Mouse (Mus musculus): ENCODE results near the gene Dnmt3l.

DNA sequence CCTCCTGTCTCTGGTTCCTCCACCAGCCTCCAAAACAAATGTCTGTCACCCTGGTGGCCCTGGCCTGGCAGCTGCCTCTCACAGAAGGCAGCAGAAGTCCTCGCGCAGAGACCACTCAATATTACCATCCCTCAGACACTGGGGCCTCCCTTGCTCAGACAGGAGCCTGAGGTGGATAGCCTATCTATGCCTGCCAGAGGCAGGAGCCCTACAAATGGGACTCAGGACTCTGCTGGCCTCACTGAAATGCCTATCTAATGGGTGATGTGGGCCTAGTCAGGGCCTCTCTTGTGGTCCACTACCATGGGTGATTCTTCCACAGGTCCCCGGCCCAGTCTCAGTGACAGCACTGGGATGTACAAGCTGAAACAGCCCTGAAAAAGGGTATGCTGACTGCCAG, 33.6 kb upstream of the Dnmt3l start:
- no peak for TF ChIP-seq CTCF (IDR thresholded peaks at IDR 0.05; ENCODE audit: borderline replicate concordance, insufficient read depth, low read depth, low read length)
- TF ChIP-seq POLR2A (IDR thresholded peaks at IDR 0.05; ENCODE audit: borderline replicate concordance, insufficient read depth, low read length), result no peak
